Mouse (Mus musculus): ENCODE data around the gene Dhx30.
A peak's percentile ranks its signal among the peaks of the same experiment; 100 is the strongest.
"Not testable (repeated sequence)": the region's sequence is repeated elsewhere in the genome, so short reads cannot be mapped to it uniquely, and the experiment has no call there.

Dhx30 gene

DNA sequence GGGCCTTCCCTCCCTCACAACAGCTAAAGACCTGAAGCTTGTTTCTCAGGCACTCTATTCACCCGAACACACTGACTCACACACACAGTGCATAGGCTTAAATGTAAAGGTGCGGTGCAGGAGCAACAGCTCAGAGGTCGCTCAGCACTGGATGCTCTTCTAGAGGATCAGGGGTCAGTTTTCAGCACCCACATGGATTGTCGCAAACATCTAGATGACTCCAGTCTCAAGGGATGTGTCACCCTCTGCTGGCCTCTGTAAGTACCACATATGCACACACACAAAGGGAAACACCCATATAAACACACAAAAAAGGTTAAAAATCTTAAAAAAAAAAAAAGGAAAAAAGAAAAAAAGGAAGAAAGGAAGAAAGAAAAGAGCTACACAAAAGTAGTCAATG, 22.9 kb downstream of the Dhx30 start:
- no peak for ATAC-seq (ENCODE audit: low TSS enrichment)

DNA sequence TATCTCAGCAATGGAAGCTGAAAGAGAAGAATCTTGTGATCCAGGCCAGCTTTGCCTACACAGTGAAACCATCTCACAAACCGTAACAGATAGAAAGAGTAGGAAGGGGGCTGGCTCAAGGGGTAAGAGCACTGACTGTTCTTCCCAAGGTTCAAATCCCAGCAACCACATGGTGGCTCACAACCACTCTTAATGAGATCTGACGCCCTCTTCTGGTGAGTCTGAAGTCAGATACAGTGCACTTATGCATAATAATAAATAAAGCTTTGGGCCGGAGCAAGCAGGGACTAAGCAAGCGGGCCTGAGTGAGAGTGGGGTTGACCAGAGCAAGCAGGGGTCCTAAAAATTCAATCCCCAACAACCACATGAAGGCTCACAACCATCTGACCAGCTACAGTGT, 24.3 kb downstream of the Dhx30 start:
- ATAC-seq (ENCODE audit: low TSS enrichment): no peak

DNA sequence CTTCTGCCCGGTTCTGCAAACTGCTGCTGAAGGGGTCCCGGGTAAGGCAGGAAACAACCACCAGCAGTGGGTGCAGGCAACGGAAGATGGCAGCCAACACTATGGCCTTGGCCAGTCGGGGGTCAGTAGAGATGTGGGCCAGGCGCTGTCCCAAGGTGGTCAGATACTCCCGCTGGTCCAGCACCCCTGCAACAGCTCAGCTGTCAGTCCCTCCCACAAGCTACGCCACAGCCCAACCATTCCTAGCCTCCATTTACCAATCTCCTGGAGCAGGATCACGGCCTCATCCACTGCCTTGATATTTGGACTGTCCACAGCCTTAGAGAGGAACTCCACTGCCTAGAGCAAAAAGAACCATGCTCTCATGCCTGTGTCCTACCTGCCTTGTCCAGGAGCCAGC, 31.9 kb downstream of the Dhx30 start:
- ATAC-seq (ENCODE audit: low TSS enrichment): no peak

DNA sequence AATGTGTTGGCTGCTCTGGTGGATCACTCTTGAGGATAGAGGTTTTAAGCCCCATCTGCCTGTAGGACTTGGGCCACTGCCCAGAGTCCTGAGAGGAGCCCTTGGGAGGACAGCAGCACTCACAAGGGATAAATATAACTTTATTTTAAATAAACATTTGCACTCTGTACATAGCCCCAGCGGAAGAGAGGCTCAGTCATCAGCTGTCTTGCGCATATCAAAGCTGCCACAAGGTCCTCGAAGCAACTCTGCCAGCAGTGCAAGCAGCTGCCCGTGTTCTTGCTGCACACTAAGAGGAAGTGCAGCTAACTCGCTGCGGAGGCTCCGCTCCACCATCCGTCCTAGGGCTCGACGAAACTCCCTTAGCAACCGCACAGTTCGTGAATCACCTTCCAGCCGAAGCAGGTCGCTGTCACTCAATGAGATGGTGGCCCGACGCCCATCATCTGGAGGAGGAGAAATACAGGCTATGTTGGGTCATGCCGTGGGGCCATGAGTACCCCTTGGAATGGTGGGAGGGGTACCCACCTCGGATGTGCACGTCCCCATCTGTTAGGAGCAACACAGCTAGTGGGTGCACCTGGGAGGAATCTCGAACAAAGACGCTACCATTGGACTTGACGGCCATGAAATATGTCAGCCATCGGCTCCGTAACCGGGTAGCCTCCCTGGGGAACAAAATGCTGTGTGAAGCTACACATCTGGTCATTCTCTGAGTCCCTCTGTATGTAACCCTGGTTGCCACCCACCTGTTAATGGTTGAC, 33.2 kb downstream of the Dhx30 start:
- ATAC-seq (ENCODE audit: low TSS enrichment): peak; percentile 24

DNA sequence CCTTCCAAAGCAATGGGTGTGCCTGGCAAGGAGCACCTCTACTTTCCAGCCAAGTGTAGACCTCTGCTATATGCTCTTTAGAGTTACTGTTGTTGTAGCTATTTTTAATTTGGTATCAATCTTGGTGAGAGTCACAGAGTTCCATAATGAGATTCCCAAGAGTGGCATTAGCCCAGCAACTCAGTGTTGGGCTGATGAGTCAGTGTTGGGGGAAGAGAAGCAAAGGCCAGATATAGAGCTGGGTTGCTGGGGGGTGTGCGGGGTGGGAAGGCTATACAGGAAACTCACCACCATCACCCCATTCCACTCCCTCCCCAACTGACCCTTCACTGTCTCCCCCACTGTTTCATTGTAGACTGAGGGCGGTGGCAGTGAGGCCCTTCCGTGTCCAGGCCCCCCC, 36.6 kb downstream of the Dhx30 start:
- peak; percentile 44; the same call in 1 of the 2 replicates for ATAC-seq (ENCODE audit: low TSS enrichment)

DNA sequence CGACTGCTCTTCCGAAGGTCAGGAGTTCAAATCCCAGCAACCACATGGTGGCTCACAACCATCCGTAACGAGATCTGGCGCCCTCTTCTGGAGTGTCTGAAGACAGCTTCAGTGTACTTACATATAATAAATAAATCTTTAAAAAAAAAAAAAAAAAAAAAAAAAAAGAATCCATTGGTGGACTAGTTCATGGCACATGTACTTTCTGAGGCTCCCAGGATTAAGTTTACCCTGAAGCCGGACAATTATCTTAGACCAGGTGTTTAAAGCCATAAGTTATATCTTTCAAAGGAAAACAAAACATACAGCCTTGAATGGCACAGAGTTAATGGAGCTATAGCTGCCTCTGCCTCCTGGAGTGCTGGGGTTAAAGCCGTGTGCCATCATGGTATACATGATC, 41.2 kb downstream of the Dhx30 start:
- not testable (repeated sequence) for ATAC-seq (ENCODE audit: low TSS enrichment)

DNA sequence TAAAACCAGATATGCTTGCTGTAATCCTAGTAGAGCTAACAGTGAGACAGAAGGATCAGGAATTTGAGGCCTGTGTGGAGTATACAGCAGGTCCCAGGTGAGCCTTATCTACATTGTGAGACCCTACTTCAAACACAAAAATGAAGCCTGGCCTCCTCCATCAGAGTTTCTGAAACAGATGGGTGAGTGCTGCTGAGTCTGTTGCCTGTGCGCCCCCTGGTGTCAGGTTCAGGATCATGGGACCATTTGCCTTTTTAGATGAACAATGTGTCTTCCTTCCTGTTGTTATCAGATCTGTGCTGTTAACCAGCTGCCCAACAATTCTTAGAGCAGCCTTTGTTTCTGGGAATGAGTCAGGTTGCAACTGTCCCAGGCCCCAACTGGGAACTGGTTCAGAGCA, 45.8 kb downstream of the Dhx30 start:
- ATAC-seq (ENCODE audit: low TSS enrichment): peak; percentile 68

DNA sequence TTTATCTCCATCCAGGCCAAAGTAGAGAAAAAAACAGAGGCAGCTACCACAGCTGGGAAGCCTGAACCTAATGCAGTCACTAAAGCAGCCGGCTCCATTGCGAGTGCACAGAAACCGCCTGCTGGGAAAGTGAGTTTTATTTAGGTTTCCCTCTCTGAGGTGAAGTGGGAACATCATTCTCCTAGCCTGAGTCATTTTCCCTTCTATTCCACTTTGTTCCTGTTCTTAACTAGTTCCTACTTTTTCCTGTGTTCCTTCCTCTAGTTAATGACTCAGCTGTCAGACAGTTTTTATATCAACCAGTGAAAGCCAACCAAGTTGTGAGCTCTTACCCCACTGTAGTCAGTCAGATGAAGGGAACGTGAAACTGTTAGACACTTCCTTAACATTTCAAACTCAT, 46.6 kb downstream of the Dhx30 start:
- peak; percentile 35; the same call in 1 of the 2 replicates for ATAC-seq (ENCODE audit: low TSS enrichment)

DNA sequence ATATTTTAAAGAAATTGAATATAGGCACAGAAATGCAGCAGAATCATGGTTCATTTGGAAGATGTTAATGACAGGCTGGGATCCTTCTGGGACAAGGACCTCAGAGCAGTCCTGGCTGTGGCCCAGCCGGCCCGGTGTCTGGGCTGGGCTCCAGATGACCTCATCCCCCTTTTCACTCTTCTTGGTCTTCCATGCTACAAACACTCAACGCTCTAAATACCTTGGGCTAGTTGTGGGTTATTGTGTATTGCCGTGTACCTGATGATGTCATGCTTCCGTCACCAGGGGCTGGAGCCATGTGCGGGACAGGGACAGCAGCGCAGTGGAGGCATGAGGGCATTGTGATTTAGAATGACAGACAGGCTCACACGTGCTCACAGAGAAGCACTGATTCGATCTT, 47.3 kb downstream of the Dhx30 start:
- ATAC-seq (ENCODE audit: low TSS enrichment): no peak

DNA sequence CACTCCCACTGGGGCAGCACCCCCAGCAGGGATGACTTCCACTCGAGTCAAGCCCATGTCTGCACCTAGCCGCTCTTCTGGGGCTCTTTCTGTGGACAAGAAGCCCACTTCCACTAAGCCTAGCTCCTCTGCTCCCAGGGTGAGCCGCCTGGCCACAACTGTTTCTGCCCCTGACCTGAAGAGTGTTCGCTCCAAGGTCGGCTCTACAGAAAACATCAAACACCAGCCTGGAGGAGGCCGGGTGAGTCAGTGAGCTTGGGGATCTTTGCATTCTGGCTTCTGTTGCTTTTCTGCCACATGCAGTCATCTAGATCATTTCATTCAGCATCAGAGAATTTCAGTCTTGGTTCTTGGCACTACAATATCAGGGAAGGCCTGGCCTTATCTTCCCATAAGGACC, 48.9 kb downstream of the Dhx30 start:
- ATAC-seq (ENCODE audit: low TSS enrichment): no peak

DNA sequence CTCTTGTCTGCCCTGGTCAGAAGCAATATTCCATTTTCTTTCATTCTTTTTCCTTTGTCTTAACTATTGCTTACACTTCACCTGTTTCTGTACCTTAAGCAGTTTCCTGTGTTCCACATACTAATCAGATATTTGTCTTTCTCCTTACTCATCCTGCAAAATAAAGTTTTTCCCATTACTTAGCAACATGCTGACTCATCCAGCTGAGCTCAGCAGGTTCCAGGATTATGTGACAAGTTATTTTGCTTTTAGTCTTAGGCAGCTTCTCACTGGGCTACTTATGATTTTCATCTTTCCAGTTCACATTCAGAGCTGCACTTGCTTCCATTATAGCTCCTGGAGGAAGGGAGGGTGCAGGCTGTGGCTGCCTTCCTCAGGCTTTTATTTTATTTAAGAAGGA, 53.0 kb downstream of the Dhx30 start:
- ATAC-seq (ENCODE audit: low TSS enrichment): peak; percentile 44; the same call in 1 of the 2 replicates

DNA sequence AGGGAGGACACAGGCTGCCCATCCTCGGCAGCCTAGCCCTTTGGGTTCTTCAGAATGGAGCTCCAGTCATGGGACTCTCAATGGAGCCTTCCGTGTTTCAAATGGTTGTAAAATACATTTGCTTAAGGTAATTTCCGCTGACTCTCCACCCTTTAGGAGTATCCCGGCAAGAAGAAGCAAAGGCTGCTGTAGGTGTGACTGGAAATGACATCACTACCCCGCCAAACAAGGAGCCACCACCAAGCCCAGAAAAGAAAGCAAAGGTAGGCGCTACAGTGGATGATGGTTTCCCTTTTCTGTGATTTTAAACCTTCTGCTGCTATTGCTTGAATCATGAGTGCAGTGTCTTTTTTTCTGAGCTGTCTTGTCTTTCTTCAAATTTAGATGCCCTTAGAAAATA, 54.8 kb downstream of the Dhx30 start:
- no peak for ATAC-seq (ENCODE audit: low TSS enrichment)

DNA sequence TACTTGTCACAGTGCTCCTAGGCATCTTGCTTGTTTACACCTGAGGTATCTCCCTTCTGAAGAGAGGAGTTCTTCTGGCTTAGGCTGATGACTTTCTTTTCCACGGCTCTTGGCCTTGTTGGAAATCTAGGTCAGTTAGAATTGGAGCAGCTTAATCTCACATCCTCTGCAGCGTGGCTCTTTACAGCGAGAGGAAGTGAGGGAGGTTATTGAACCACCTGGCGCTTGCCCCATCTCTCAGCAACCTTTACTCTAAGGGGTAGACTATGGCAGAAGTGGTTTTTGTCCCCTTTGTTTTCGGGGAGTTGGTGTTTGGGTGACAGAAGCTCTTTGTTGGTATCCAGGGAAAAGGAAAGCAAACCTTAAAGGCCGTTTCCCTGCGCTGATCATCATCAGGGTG, 55.2 kb downstream of the Dhx30 start:
- ATAC-seq (ENCODE audit: low TSS enrichment): no peak

DNA sequence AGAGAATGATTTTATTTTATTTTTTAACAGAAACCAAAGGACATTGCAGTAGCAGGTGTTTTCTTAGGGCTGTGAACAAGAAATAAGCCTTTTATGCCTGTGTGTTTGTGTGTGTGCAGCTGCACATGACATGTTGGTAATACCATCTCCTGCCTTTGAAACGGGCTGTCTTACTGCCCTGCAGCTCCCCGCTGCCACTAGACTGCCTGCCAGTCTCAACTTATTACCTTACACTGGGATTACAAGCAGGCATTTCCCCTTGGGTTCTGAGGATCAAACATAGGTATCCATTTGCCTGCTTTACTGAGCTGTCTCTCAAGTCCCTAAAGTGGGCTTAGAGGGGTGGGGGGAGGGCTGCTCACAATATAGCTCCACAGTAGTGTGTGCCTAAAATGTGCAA, 56.9 kb downstream of the Dhx30 start:
- ATAC-seq (ENCODE audit: low TSS enrichment): no peak

DNA sequence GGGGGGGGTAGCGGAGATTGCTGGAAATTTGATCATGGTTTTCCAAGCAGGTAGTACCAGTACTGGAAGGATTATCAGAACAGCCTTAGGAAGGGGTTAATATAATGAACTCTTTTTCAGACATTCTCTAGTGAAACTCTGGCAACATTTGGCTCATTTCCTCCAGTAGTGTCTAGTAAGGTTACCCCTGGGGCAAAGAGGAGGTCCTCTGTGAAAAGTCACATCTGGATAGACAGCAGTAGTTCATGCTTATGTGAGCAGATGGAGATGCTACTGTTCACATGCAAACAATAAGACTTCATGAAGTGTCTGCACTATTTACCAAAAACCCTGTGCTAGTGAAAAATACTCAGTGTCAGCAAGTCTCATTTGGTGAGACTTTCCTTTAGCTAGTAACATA, 60.4 kb downstream of the Dhx30 start:
- ATAC-seq (ENCODE audit: low TSS enrichment): no peak

DNA sequence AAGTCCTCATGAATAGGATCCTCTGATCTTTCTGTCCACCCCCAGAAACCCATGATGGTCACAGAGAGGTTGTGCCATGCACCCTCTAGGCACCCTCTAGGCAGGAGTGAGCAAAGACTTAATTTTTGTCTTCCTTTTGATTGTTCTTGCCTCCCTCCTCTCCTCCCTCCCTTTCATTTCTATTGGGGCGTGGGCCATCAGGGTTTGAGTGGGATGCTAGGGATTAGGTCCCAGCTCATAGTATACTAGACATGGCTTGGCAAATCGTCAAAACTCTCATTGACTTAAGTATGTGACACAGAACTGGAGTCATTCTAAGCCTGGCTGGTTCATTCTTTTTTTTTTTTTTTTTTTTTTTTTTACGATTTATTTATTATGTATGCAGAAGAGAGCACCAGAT, 62.8 kb downstream of the Dhx30 start:
- ATAC-seq (ENCODE audit: low TSS enrichment): no peak

DNA sequence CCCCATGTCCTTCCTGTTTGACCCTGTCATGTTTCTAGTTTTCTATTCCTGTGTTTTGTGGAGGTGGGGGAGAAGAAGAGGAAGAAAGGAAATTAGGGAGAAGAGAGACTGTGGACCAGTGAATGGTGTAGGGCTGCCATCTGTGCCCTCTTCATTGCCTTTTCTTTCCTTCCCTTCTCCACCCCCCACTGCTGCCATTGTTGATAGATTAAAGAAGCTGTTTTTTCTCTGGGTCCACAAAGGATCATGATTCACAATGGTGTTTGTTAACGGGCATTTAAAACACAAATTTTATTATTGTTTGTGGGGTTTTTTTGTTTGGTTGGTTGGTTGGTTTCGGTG, 63.6 kb downstream of the Dhx30 start:
- ATAC-seq (ENCODE audit: low TSS enrichment): no peak

DNA sequence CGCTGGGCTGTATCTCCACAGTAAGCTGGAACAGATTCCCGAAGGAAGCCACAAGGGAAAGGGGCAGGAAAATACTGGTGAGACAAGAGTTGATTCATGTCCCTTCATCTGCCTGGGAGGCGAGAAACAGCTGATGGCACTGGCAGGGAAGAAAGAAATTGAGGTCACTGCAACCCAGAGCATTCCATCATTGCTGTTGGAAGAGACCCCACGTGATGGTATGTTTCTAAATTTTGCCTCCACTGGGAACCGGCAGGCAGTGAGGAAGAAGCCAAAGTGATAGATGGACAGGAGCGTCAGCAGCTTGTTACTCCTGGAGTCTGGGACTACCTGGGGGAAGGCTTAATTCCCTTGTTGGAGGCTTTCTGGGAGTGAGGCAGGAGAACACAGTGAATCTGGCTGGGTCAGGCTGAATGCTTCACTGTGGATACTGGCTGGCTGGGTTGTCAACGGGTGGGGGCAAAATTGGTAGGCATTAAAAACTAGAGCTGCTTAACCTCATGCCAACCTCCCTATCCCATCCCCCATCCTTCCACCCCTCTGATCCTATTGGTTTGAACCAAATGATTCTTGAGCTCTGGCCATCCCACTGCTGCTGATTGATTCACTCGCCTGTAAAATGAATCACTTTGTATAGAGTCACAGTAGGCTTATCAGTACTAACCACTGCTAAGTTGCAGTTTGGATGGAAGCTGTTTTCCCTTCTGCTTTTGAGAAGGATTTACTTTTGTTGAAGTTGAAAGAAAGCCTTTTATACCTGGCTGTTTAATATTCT, 64.1 kb downstream of the Dhx30 start:
- ATAC-seq (ENCODE audit: low TSS enrichment): peak; percentile 53

DNA sequence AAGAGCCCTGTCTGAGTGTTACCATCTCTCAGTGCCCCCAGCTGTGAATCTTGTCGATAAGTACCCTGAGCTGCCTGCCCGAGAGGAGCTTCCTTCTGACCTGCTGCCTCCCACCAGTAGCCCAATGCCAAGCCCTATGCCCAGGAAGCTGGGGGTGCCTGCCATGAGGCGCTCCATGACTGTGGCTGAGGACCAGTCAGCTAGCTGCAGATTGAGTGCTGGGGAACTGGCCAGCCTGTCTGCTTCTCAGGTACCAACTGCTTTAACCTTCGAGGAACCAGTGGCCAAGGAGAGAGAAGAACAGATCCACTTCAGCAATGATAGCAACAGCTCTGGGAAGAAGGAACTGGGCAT, 64.7 kb downstream of the Dhx30 start:
- ATAC-seq (ENCODE audit: low TSS enrichment): peak; percentile 7

DNA sequence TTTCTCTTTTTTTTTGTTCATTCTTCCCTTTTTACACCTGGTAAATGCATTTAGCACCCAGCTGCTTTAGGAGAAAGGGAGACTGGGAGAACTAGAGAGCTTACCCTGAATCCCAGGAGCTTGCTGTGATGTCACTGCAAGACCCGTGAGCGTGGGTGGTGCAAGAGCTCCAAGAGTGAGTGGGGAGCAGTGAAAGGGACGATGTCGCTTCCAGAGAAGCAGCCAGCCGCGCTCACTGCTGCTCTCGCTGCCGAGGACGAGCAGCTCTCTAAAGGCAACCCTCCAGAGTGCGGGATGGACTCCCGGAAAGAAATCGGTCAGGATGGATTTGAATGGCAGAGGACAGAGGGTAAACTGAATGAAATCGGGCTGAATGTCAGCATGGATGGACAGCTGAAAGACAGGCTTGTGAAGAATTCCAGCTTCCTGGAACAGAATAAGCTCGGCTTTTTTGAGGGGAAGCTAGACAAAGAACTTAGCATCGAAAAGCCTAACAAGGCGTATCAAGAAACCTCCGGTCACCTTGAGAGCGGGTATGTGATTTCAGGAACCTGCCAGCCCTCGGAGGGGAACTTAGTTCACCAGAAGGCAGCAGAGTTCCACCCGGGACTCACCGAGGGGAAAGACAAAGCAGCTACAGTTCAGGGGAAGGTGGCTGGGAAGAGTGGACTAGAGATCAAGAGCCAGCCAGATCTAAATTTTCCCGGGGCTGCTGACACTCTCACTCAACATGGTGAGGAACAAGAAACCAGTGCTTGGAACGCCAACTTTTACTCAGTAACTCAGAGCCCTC, 65.6 kb downstream of the Dhx30 start:
- peak; percentile 83 for ATAC-seq (ENCODE audit: low TSS enrichment)

DNA sequence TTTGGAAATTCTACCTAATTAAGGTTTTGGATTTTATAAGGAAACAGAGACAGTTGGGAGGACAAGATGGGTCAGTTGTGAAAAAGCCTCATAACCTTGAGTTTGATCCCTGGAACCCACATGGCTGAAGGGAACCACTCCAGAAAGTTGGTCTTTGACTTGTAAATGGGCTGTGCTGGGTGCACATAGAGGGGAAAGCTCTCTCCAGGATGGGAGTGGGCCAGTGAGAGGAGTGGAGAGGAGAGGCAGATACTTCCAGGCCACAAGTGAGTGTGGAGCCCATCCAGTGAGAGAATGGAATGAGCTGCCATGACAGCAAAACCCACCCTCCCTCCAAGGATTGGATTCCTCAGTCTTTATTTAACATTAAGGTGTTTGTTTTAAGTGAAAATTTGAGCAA, 66.4 kb downstream of the Dhx30 start:
- ATAC-seq (ENCODE audit: low TSS enrichment): no peak

DNA sequence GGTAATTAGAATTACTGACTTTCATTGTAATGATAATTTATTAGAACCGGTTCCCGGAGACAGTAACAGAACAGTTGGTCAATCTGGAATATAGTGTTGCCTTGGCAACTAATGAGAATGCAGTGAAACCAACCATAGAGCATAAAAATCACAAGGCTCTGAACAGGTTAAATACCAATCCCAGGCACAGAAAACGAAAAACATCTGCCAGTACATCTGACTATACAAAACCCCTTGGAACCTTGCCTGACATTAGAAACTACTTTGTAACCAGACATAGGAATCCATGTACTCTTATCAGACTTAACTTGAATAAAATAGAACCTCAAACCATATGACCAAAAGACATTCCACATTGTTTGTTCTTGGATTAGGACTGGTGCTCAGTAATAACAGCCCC, 69.8 kb downstream of the Dhx30 start:
- ATAC-seq (ENCODE audit: low TSS enrichment): no peak

DNA sequence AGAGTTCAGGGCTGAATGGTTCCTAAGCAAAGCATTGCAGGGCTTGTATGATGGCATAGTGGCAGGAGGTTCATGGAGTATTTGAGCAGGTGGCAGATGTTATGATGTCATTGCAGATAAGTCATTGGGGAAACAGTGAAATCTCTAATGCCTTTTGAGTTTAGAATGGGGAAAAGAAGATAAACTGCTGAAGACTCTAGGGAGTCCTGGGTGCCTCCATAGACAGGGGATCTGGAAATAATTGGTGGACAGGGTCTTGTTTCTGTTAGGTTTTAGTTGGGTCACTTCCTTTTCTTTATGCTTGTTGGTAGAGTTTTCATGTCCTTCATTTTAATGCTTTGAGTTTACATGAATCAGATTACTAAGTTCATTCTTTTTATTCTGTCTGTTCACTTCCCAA, 70.4 kb downstream of the Dhx30 start:
- no peak for ATAC-seq (ENCODE audit: low TSS enrichment)

All from frontal cortex, adult (tissue).